Mouse (Mus musculus) stomach, embryonic 16.5 days (tissue): ENCODE results near the gene Ganab. TPM values are rescaled to one million over a fixed set of nuclear protein-coding genes. Genes with fewer than 3 reads are reported as not detected.
"Not testable (repeated sequence)": the region's sequence is repeated elsewhere in the genome, so short reads cannot be mapped to it uniquely, and the experiment has no call there.

ENCODE experiments used
- ATAC-seq: fragments of 200-750 bp; cut with Nextera tagmentation; 2 replicates; pipeline ENCODE4 v1.8.0; 2017; ENCODE audit warnings: moderate number of reproducible peaks, moderate TSS enrichment; ENCODE audit not compliant: insufficient read depth, low FRiP score
- H3K27ac ChIP-seq: fragments of 300-500 bp; sonication (generic); 2 replicates; pipeline ENCODE4 v1.5.1; 2014; ENCODE audit warnings: low read length
- H3K27me3 ChIP-seq: fragments of 300-500 bp; sonication (generic); 2 replicates; pipeline ENCODE4 v1.6.1; 2014; ENCODE audit warnings: low read length, control low read depth, mixed read lengths; ENCODE audit not compliant: control insufficient read depth, insufficient read depth
- H3K36me3 ChIP-seq: fragments of 300-500 bp; sonication (generic); 2 replicates; pipeline ENCODE4 v1.6.1; 2014; ENCODE audit warnings: low read length; ENCODE audit not compliant: control insufficient read depth, insufficient read depth
- H3K4me1 ChIP-seq: fragments of 300-500 bp; sonication (generic); 2 replicates; pipeline ENCODE4 v1.6.1; 2014; ENCODE audit warnings: low read length, control low read depth, mixed read lengths; ENCODE audit not compliant: control insufficient read depth, insufficient read depth
- H3K4me2 ChIP-seq: fragments of 300-500 bp; sonication (generic); 2 replicates; pipeline ENCODE4 v1.6.1; 2014; ENCODE audit warnings: low read depth, low read length, mixed read lengths
- H3K4me3 ChIP-seq: fragments of 300-500 bp; sonication (generic); replicated peaks from 2 replicates; pipeline ENCODE4 v1.5.1; 2014; ENCODE audit warnings: mild to moderate bottlenecking, low read length
- H3K9ac ChIP-seq: fragments of 300-500 bp; sonication (generic); 2 replicates; pipeline ENCODE4 v1.6.1; 2014; ENCODE audit warnings: low read length
- H3K9me3 ChIP-seq: fragments of 300-500 bp; sonication (generic); replicated peaks from 2 replicates; pipeline ENCODE4 v1.6.1; 2016; ENCODE audit warnings: low read length, control low read depth; ENCODE audit not compliant: control insufficient read depth
- WGBS: fragments of 180-500 bp; shearing (Covaris S2); extraction: QIAGEN DNeasy Blood & Tissue Kit; methylation state at CpG from one replicate; pipeline ENCODE4 v1.1.7; 2014; 5-methylcytosine and 5-hydroxymethylcytosine counted together
- polyA plus RNA-seq: library from polyadenylated mRNA; unstranded; fragments of >200 nt; fragmentation: Nextera tagmentation; extraction: Ambion mirVana; gene quantifications from 2 replicates; pipeline ENCODE4 v1.2.1, GENCODE M21; 2015

The Ganab gene
- polyA plus RNA-seq, 1 experiment from 2014 or later: 105 TPM

DNA sequence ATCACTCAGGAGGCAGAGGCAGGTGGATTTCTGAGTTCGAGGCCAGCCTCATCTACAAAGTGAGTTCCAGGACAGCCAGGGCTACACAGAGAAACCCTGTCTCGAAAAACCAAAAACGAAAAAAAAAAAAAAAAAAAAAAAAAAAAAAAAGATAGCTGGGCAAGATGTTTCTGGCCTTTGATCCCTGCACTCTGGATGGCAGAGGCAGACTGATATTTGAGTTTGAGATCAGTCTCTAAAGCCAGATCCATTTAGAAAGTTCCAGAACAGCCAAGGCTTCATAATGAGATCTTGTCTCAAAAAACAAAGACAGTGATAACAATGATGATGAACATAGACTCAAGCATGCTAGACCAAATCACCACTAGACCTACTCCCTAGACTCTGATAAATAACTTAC lies 27.5 kb upstream of the Ganab start:
- not testable (repeated sequence) for H3K36me3 ChIP-seq, H3K27me3 ChIP-seq, H3K9ac ChIP-seq, H3K4me3 ChIP-seq, H3K9me3 ChIP-seq, H3K4me1 ChIP-seq, ATAC-seq
- Histone ChIP-seq H3K27ac (peak overlapping the region; percentile 83; the same call in 1 of the 2 replicates), H3K4me2 (peak overlapping the region; percentile 63)
- WGBS: 75% methylated on average over 3 of the region's 3 CpGs

DNA sequence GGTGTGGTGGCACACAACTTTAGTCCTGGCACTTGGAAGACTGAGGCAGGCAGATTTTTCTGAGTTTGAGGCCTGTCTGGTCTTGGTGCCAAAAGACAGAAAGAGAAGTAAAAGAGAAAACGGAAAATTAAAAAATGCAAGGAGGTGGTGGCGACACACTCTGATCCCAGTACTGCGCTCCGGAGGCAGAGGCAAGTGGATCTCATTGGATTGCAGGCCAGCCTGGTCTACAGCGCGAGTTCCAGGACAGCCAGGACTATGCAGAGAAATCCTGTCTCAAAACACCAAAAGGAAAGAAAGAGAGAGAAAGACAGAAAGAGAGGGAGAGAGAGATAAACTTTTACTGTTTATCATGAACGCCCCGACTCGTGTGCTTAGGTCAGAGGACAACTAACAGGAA lies 27.0 kb upstream of the Ganab start:
- Histone ChIP-seq H3K9me3 (no peaks in the 10 kb centered on the region), H3K4me2 (peak overlapping the region; percentile 63), H3K36me3 (0 out of 2 replicates have a peak, but pooled peaks cover 4% of the 10 kb centered on the region), H3K4me3 (peak overlapping the region; percentile 93), H3K4me1 (peaks cover 8% of the 10 kb centered on the region), H3K9ac (peak overlapping the region; percentile 96), H3K27me3 (no peaks in the 10 kb centered on the region), H3K27ac (peak overlapping the region; percentile 83)
- ATAC-seq: no peak
- 45% methylated on average over 9 of the region's 9 CpGs for WGBS

DNA sequence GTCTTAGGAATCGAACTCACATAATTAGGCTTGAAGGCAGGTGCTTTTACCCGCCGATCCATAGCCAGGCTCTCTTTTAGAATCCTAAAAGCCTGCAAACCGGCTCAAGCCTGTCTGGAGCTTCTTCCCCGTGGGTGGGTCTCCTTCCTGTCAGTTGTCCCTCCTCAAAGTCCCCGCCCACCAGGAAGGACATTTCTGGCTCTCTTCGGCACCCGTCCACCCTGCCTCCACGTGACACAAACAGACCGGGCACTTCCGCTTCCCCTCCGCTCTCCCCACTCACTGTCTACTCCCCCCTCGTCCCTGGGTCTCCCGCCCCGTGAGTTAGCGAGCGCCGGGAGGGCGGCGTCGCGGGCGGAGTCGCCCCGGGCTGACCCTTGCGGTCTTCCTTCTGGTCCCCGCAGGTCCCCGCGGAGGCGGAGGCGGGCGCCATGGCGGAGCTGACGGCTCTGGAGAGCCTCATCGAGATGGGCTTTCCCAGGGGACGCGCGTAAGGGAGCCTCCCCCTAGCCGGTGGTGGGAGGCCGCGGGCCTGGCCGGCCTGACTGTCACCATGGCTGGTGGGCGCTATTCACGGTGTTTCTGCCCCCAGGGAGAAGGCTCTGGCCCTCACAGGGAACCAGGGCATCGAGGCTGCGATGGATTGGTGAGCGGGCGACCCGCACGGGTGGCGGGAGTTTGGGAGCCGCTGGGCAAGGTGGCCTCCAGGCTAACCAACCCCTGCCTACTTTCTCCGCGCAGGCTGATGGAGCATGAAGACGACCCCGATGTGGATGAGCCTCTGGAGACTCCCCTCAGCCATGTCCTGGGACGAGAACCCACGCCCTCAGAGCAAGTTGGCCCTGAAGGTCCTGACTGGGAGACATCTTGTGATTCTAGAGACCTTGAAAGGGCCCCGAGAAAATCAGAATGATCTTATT lies 26.3 kb upstream of the Ganab start, which contains the start of gene Ubxn1:
Gene Ubxn1, plus strand, starts transcription at position 230 of the 920 bp plus-strand sequence.
- Histone ChIP-seq H3K9ac (peak within 1 kb of the TSS; percentile 96), H3K27ac (peak within 1 kb of the TSS; percentile 90), H3K4me1 (peaks cover 8% of the 10 kb centered on the region), H3K36me3 (peaks cover 7% of the 10 kb centered on the region; the same call in 1 of the 2 replicates), H3K27me3 (no peaks in the 10 kb centered on the region), H3K9me3 (no peaks in the 10 kb centered on the region), H3K4me2 (peak within 1 kb of the TSS; percentile 78), H3K4me3 (peak within 1 kb of the TSS; percentile 93)
- ATAC-seq: peak; percentile 96
- under 1% methylated on average over 59 of the region's 59 CpGs for WGBS

DNA sequence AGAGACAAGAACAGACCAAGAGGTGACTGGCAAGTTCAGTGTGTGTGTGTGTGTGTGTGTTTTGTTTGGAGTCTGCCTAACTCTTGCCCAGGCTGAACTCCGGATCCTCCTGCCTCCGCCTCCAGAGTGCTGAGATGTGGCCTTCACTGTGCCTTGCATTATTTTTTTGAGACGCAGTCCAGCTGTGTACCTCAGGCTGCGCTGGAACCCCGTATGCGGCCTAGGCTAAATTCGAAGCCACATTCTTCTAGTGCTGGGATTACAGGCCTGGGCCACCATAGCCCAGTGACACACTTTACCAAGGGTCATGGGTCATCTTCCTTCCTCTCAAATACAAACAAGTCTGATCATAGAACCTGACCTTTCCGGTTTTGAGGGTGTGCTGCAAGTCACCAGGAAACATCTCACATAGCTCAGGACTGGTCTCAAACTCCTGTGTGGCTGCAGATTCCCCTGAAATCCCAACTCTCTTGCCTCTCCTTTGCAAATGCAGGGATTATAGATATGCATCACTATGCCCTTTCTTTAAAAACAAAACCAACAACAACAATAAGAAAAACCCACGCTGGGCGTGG lies 25.5 kb upstream of the Ganab start:
- H3K4me2 ChIP-seq: peak overlapping the region; percentile 78
- H3K4me3 ChIP-seq: peak overlapping the region; percentile 93
- H3K4me1 ChIP-seq: peaks cover 8% of the 10 kb centered on the region
- H3K27ac ChIP-seq: peak overlapping the region; percentile 90
- ATAC-seq: no peak
- no peaks in the 10 kb centered on the region for H3K27me3 ChIP-seq
- H3K9ac ChIP-seq: peak overlapping the region; percentile 96
- H3K36me3 ChIP-seq: peaks cover 7% of the 10 kb centered on the region; the same call in 1 of the 2 replicates
- no peaks in the 10 kb centered on the region for H3K9me3 ChIP-seq
- 63% methylated on average over 10 of the region's 10 CpGs for WGBS

DNA sequence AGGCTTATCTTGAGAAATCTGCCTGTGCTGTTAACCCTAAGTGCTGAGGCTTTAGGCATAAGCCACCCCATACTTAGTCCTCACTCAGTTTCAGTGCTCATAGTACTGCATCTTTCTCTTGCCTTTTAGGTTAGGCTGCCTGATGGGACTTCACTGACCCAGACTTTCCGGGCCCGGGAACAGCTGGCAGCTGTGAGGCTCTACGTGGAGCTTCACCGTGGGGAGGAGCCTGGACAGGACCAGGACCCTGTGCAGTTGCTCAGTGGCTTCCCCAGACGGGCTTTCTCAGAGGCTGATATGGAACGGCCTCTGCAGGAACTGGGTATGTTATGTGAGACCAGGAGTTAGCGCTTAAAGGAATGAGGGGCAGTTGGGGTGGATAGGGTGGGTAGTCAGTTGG lies 22.8 kb upstream of the Ganab start:
- Histone ChIP-seq H3K4me3 (no peak overlapping the region), H3K9me3 (no peaks in the 10 kb centered on the region), H3K4me1 (peaks cover 16% of the 10 kb centered on the region), H3K27ac (peak overlapping the region; percentile 42), H3K4me2 (no peak overlapping the region), H3K27me3 (no peaks in the 10 kb centered on the region), H3K36me3 (peaks cover 7% of the 10 kb centered on the region; the same call in 1 of the 2 replicates), H3K9ac (no peak overlapping the region)
- 89% methylated on average over 7 of the region's 7 CpGs for WGBS
- ATAC-seq: no peak

DNA sequence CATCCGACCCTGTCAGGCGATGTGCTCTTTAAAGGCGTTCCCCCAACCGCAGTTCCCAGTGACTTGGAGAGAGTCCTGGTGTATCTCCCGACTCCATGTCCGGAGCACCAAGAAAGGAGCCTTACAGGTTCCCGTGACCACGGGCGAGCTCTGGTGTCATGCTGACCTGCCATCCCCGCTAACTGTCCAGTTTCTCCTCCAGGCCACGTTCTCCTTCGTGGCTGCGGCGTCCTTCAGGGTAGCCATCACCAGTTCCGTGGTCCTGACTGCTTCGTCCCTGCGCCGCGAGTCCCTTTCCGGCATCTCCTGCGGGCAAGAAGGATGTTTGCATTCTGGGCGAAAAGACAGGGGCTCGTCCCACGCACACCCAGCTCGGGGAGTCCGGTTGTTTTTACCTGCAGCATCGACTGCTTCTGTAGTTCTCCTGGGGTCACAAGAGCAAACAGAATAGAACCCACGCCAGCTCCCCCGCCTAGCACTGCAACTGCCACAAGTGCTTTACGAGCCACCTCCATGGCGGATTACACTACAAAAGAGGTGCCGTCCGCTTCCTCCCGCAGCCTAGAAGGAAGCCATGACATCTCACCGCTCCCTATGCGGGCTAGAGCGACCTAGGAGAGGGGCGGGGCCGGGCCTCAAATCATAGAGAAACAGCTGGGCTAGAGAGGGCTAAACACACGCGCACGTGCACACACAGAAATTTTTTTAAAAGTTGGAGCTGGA lies 17.4 kb upstream of the Ganab start, which contains the start of gene Uqcc3:
Gene Uqcc3, minus strand, starts transcription at position 613 of the 723 bp plus-strand sequence.
- Histone ChIP-seq H3K4me3 (peak within 1 kb of the TSS; percentile 87), H3K27me3 (no peaks in the 10 kb centered on the region), H3K9me3 (no peaks in the 10 kb centered on the region), H3K4me1 (peaks cover 8% of the 10 kb centered on the region; the same call in 1 of the 2 replicates), H3K36me3 (peaks cover 6% of the 10 kb centered on the region; the same call in 1 of the 2 replicates), H3K4me2 (peak within 1 kb of the TSS; percentile 79), H3K27ac (peak within 1 kb of the TSS; percentile 86), H3K9ac (peak within 1 kb of the TSS; percentile 91)
- under 1% methylated on average over 42 of the region's 42 CpGs for WGBS
- peak; percentile 95 for ATAC-seq

DNA sequence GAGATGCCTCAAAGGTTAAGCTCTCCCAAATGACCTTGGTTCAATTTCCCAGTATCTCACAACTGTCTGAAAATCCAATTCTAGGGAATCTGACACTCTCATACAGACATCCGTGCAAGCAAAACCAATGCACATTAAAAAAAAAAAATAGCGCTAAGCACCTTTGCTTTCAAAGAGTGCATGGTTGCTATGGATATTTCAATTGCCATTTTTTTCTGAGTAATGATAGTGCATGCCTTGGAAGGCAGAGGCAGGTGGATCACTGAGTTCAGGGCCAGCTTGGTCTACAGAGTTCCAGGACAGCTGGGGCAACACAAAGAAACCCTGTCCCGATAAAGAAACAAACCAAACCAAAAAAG lies 16.9 kb upstream of the Ganab start:
- Histone ChIP-seq H3K4me1 (peaks cover 8% of the 10 kb centered on the region; the same call in 1 of the 2 replicates), H3K27ac (no peak overlapping the region), H3K9me3 (no peaks in the 10 kb centered on the region), H3K4me3 (peak overlapping the region; percentile 87), H3K4me2 (peak overlapping the region; percentile 79), H3K9ac (peak overlapping the region; percentile 91), H3K27me3 (no peaks in the 10 kb centered on the region), H3K36me3 (peaks cover under 1% of the 10 kb centered on the region; the same call in 1 of the 2 replicates)
- WGBS: 12% methylated on average over 3 of the region's 3 CpGs
- no peak for ATAC-seq

DNA sequence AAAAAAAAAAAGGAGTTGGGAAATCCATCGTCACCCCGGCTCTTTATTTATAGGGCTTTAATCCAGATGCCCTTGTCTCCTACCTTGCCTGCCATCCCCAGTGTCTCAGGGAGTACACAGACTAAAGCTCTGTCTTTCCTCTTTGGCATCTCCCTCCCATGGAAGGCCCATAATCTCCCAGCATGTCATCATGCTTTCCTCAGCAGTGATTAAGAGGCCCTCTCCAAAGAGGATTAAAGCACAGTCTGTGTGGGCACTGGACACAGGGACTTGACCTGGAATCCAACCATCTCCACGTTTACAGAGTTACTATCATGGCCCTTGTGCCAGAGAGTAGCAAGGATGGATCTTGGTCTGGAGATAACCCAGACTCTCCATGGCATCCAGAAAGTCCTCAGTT lies 14.3 kb upstream of the Ganab start, which contains the start of the genes Lbhd1 and Gm49403:
Gene Lbhd1, plus strand, starts transcription at position 117 of the 400 bp plus-strand sequence.
Gene Gm49403, plus strand, starts transcription at position 315 of the 400 bp plus-strand sequence.
- Histone ChIP-seq H3K9ac (no peak within 1 kb of the TSS), H3K36me3 (no peaks in the 10 kb centered on the region), H3K4me2 (no peak within 1 kb of the TSS), H3K27ac (no peak within 1 kb of the TSS), H3K27me3 (no peaks in the 10 kb centered on the region), H3K4me3 (no peak within 1 kb of the TSS), H3K9me3 (no peaks in the 10 kb centered on the region), H3K4me1 (peaks cover 14% of the 10 kb centered on the region)
- ATAC-seq: no peak
- 79% methylated on average over 3 of the region's 3 CpGs for WGBS
